Mouse (Mus musculus) large intestine, adult 2 months (tissue): ENCODE measurements around the gene Rasgrp4. TPM values are rescaled to one million over a fixed set of nuclear protein-coding genes. Genes with fewer than 3 reads are reported as not detected.

ENCODE experiments used
- DNase-seq: peaks from one replicate; pipeline ENCODE4 v3.0.0-alpha.2; 2012; ENCODE audit warnings: low read depth, low spot score
- WGBS: fragments of 180-500 bp; shearing (Covaris S2); methylation state at CpG from one replicate; pipeline ENCODE4 v1.1.7; 2018; 5-methylcytosine and 5-hydroxymethylcytosine counted together
- polyA plus RNA-seq: library from polyadenylated mRNA; depleted of rRNA; stranded (reverse); fragments of >200 nt; gene quantifications from 2 replicates; pipeline ENCODE4 v1.2.3, GENCODE M21; 2012

Gene Rasgrp4
- polyA plus RNA-seq, 1 experiment = 2.1 TPM

DNA sequence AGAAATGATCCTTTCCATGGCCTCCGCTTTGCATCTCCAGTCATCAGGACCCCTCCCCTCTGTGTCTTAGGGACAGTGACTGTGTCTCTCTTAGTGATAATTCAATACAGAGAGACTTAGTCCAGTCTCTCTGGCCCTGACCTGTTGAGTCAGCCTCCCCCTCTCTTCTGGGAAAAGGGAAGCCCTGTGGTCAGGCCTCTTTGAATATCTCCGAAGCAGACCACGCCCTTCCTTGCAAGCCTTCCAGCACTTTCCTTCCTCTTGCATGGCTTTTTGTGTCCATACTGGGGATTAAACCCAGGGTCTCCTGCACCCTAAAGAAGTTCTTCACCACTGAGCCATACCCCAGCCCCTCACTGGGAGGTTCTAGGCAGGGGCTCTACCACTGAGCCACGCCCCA, 9.4 kb downstream of the Rasgrp4 start:
- WGBS = 85% methylated on average over 4 of the region's 4 CpGs
- no peak for DNase-seq

DNA sequence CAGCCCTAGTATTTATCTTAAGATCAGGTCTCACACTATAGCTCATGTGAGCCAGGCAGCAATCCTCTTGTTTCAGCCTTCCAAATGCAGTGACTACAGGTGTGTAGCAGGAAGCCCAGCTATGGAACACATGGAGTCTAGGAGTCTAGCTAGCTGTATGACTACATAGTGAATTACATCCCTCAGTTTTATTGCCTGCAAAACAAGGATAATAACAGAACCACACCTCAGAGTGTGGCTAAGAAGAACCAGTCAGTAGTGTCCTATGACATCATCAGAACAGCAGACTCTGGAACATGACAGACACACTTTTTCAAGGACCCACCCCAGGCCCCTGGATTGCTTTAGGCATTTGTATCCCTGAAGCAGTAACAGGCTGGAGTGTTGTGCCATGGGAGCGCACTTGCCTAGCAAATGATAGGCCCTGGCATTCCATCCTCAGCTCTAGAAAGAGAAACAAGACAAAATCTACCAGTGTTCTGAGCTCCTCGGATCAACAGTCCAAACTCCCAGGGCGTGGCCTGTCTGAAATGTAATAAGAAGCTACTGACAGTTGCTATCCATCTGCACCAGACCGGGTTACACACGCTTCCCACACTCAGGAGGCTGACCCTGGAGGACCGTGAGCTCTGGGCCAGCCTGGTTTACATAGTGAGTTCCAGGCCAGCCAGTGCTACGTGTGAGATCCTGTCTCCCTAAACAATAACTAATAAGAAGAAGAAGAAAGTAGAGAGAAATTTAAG, 12.1 kb downstream of the Rasgrp4 start:
- DNase-seq = peak; percentile 67
- WGBS = 36% methylated on average over 7 of the region's 7 CpGs

DNA sequence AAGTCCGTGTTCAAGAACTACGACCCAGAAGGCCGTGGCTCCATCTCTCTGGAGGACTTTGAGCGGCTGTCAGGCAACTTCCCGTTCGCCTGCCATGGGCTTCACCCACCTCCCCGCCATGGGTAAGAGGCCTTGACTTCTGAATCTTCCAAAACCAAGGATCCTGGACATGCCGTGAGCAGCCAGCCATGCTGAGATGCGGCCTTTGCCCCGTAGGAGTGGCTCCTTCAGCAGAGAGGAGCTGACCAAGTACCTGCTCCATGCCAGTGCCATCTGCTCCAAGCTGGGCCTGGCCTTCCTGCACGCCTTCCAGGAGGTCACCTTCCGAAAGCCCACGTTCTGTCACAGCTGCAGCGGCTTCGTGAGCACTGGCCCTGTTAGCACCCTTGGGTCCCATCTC, 14.1 kb downstream of the Rasgrp4 start:
- WGBS = 84% methylated on average over 15 of the region's 15 CpGs
- DNase-seq = no peak

DNA sequence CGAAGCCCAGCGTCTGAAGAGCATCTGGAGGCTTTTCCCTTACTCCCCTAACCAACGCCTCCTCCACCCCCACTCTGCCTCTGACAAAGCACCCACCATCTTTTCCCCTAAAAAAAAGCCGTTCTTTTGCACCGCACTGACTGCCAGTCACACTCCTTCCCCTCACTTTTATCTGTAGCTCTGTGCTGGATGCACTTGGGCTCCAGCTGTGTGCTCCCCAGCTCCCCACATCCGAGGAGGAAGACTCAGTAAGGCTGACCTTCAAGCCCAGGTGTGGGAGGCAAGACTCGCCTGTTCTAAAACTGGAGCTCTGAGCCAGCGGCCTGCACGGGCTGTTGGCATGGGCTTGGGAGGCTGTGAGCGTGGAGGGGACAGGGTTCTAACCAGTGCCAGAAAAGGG, 16.8 kb downstream of the Rasgrp4 start:
- DNase-seq = no peak
- WGBS = 70% methylated on average over 10 of the region's 10 CpGs

DNA sequence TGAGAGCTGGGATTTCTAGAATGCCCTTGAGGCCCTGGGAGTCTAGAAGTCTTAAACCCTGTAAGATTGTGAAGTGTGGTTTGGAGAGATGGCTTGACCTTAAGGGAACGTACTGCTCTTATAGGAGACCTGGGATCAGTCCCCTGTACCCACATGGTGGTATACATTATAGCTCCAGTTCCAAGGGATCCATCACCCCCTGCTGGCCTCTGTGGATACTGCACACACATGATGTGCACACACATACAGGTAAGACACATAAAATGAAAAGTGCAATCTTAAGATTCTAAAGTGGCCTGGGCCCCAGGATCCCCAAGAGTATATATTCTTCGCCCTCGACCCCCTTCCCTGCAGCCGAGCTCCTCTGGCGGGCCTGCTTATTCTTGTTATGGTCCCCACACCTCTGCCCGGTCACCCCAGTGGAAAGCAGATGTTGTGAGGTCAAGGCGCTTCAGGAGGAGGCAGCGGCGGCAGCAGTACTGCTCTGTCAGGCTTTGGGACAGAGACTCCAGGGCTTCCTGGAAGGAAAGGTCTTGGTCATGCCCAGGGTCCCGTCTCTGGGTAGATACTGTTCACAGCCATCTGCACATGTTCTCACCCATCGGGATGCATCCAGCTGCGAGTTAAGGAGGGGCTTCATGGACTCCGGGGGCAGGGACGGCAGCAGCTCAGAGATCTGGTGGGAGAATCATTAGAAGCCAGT, 19.5 kb downstream of the Rasgrp4 start:
- DNase-seq = no peak
- 98% methylated on average over 14 of the region's 14 CpGs for WGBS

DNA sequence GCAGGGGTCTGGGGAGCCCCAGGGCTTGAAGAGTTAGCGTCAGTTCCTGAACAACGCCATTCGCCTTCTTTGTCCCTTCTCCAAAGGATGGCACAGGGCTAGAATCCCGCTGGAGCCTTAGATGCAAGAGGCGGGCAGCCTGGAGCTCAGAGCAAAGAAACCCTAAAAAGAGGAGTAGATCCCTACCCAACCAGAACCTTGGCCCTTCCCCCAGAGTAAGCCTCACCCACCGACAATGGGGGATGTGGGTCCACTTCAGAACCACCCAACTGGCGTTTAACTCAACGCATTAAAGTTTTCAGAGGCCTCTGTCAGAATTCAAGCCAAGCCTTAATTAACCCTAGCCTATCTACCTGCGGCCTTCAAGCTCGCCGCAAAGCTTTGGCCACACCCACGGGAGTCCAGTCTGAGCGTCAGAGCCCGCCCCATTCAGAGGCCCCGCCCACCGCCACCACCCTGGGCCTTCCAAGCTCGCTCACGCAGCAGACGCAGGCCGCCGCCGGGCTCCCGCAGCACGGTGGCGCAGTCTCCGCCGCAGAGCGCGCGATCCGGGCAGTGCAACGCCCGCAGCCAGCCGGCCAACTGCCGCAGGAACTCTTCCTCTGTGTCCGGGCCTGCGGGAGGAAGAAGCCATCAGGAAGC, 20.7 kb downstream of the Rasgrp4 start:
- 8% methylated on average over 37 of the region's 37 CpGs for WGBS
- peak; percentile 70 for DNase-seq

DNA sequence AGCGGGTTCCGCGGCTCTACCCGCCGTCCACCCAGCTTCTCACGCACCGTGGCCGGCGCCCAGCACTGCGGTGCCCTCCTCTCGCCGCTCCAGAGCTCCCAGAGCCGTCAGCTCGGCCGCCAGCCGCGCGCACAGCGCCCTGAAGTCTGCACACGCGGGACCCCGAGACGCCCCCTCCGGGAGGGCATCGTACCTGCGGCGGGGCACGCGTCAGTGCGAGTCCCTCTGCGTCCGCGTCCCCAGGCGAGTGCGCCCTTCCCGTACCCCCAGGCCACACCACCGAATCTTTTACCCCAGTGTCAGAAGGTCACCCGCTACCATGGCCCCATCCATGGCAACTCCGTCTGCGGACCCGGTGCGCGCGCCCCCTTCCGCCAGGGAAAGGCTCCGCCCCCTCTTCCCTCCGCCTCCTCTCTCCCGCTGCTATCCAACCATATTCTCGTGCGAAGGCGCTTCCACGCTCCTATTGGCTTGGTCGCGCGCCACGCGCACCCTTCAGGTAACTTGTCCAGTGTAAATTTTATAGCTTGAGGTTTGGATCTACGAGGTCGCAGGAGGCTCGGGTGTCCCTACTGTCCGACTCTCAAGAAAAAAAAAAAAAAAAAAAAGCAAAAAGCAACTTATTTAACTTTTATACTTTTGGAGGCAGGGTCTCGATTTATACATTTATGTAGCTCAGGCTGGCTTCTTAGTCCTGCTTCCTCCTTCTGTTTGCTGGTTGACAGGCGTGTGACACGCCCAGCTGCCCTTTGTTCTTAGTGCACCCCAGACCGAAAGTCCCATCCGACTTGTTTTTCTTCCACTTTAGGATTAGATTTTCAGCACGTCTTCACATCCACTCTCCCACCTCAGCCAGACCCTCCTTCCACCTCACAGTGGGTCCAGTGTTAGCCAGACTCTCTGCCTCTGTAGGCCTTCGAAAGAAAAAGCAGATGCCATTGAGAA, 21.5 kb downstream of the Rasgrp4 start, which contains the start of gene Fam98c:
TSS of gene Fam98c (minus strand) at position 397 of the 945 bp plus-strand sequence.
- DNase-seq = peak; percentile 73
- WGBS = 2% methylated on average over 68 of the region's 68 CpGs

DNA sequence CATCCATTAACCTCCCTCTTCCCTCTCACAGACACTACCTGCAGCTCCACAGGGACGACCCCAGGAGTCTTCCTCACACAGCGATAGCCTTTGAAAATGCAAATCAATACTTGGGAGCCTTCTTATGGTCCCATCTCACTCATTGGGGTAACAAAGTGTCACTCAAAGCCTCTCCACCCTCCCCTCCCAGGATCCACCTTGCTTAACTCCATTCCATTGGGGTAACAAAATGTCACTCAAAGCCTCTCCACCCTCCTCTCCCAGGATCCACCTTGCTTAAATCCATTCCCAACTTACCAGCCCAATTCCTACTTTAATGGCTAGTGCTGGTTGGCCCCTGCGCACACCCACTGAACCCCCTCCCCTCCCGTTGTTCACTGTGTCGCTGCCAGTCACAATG, 23.6 kb downstream of the Rasgrp4 start:
- DNase-seq = no peak
- WGBS = 29% methylated on average over 5 of the region's 5 CpGs

DNA sequence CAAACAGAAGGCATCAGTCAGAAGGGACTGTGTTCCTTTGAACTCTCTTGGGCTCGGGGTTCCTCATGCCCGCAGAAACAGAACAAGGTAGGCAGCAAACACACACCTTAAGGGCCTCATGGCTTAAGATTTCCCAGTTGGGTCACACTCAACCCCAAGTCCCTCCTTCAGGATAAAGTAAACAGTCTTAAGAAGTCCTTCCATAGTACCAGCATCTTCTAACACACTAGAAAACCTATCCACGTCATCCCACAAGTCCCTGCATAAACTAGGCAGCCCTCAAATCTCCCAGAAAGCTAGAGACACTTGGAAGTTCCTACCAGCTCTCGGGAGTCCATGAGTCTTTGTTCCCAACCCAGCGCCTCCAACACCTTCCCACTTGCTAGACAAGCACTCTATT, 27.6 kb downstream of the Rasgrp4 start:
- WGBS = 63% methylated on average over 5 of the region's 5 CpGs

DNA sequence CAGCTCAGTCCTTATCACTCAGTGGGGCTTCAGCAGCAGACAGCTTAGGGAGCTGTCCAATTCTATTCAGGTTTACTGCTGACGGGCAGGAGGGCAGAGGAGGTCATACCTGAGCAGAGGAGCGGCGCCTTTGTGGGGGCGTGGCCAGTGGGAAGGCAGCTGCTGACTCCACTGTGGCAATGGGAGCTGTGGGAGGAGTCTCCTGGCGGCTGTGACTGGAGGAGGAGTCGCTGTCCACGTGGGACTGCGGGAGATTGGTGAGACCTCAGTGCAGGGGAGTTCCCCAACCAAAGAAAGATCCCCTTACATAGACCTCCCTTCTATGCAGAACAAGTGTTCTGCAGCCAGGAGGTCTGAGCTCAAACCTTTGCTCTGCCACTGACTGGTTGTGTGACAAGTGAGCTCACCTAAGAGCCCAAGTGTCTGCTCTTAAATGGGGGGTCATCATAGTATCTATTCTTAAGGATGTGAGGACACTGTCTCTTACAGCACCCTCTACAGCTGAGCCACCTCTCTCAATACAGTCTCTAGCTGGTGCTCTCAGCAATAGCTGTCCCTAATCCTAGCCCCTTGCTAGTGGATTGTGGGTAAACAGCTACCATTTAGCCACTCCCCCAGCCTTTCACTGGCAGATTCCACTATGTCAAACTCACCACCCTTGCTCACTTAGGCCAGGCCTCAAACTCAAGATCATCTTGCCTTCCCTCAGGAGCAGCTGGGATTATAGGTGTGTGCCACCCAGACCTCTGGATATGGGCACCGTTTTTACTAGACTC, 28.3 kb downstream of the Rasgrp4 start:
- 14% methylated on average over 9 of the region's 9 CpGs for WGBS
- peak; percentile 69 for DNase-seq

More for the DNA sequence above, 27.6 kb downstream of the Rasgrp4 start:
- DNase-seq = no peak

DNA sequence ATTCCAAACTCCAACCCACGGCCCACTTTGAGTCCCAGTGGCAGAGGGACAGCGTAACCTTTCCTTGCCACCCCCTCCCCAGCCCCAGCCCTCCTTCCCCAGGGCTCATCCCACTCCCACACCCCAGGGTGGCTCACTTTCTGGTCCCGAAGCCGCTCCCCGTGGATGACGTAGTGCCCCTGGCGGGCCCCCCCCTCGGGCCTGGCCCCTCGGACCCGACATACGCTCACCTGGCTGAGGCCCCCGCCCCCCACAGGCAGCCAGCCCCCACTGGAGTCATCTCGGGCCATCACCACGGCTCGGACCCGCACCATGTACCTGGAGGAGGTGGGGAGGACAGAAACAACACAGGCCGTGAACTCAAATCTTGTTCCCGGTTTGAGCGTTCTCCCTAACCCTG, 33.0 kb downstream of the Rasgrp4 start:
- no peak for DNase-seq
- 48% methylated on average over 19 of the region's 19 CpGs for WGBS

DNA sequence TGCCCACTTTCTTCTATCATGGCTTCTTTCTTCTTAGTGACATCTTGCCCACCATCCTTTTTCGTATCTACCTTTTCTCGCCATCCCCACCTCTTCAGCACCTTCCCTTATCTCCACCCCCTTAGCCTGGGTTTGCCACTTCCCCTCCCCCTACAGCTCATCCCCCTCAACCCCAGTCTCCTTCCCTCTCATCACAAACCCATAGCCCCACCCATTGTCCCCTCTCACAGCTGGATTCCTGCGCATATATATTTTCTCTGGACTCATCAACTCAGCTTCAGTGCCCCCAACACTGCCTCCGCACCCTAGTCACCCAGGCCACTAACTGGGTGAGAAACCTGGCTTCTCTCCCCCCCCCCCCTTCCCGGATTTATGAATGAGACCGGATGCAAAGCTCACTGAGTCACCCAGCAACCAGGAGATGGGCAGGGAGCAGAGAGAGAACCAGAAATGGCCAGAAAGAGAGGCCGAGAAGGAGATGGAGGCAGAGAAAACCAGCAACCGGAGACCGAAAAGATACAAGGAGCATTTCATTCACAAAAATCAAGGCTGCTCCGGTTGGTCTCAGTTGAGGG, 33.6 kb downstream of the Rasgrp4 start:
- no peak for DNase-seq
- 33% methylated on average over 10 of the region's 10 CpGs for WGBS

DNA sequence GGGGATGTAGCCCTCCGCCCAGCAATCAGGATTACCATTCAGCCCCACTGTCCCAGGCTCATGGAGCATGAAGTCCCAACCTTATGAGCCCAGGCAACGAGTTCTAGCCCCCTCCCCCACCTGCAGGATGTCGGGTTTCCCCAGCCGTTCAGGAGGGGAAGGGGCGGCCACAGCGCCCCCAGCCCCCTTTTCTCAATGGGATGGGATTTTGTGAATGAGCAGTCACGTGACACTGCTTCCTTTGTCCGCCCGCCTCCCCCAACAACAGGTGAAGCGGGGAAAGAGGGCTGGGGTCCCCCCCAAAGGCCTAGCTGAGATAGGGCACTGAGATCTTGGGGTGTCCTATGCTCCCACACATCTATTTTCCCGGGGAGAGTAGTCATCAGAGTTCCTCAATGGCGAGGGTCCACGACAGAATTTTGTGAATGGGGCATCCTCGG, 34.2 kb downstream of the Rasgrp4 start:
- no peak for DNase-seq

DNA sequence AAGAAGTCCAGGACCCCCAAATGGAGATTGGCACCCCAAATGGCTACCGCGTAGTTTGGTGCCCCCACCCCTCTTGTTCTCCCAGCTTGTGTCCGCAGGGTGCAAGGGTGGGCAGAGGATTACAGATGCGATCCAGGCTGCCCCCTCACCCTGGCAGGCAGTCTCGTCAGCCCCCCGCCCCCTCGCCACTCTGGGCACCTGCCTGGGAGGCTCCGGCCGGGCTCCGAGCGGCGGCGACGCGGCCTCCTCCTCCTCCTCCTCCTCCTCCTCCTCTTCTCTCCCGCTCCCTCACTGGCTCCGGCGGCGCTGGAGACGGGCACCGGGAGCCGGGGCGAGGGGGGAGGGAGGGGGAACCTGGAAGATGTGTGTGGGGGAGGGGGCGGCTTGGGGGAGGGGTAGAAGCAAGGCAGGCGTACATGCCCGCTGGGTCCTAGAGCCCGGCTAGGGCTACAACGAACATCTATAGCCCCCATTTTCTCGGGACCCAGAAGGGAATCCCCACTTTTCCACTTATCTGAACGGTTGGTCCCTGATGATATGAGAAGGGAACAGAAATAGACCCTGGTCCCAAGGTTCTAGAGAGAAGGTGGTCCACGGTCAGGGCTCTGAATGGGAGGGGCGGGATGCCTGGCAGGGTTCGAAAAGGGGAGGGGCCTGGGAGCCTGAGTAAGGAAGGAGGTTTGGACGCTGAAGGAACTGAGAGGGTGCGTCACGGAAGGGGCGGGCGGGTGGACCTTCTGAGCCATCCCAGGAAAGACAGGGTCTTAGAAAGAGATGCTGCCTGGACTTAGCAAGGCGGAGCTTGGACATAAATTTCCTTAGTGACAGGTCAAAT, 34.8 kb downstream of the Rasgrp4 start:
- no peak for DNase-seq
- WGBS = under 1% methylated on average over 39 of the region's 39 CpGs

More for the DNA sequence above, 34.2 kb downstream of the Rasgrp4 start:
- WGBS = 7% methylated on average over 14 of the region's 14 CpGs

DNA sequence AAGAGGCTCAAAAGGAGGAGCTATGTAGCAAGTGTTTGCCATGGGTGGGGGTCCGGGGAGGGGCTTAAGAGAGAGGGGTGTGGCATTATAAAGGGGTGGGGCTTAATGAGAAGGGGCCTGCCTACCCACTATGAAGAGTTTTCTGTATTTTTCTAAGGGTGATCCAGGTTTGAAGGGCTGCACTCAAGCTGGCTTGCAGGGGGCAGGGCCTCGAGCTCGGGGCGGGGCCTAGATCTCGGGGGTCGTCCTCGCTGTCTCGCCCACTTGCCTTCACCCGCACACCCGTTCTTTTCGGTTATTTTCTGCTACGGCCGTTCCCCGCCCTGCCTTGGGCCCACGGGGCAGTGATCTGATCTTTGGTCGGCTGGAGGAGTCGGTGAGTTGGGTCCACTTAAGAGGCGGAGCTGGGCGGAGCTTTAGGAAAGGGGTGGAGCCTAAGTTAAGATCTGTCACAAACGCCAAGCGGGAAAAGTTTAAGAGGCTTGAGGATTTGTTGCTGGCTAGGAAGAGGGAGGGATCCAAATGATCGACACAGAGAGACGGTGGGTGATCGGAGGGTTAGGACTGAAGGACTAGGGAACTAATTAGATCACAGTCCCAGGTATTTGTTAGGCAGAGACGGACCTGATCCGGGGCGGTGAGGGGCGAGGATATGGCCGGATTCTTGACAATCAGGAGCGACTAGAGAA, 35.6 kb downstream of the Rasgrp4 start, which contains the start of the genes Ggn and Spred3:
TSS of gene Ggn (plus strand) at position 145 of the 689 bp plus-strand sequence.
TSS of gene Spred3 (minus strand) at position 346 of the 689 bp plus-strand sequence.
- DNase-seq = peak; percentile 88
- 1% methylated on average over 30 of the region's 30 CpGs for WGBS

DNA sequence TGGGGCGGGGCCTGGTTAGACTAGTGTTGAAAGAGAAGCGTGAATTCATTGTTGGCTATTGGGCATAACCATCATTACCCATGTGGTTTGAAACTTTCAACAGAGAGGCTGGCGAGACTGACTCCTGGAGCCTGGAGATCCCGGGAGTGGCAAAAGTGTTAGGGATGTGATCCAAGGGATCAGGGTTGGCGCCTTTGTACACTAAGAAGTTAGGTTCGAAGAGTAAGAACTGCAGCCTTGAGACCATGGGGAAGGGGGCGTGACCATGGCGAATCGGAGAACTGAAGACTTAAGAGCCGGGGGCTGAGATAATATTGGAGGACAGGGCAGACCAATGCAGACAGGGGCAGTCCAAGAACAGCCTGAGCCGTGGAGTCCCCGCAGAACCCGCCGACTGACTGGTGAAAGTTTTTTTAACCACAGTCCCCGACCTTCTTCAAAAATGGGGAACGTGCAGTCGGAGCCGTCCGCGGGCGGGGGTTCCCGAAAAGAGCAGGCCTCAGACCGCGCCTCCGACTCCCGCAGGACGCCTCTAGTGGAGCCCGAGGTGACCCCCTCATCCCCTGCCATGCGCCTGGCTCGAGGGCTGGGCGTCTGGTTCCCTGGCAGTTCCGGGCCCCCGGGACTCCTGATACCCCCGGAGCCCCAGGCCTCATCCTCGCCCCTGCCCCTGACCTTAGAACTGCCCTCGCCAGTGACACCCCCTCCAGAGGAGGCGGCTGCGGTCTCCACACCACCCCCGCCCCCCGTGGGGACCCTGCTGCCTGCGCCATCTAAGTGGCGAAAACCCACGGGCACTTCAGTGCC, 36.3 kb downstream of the Rasgrp4 start:
- WGBS = 2% methylated on average over 43 of the region's 43 CpGs
- DNase-seq = no peak
